Mouse (Mus musculus): Measurements from ENCODE around the gene 2210407C18Rik. TPM values are rescaled to one million over a fixed set of nuclear protein-coding genes. Genes with fewer than 3 reads are reported as not detected.

The 2210407C18Rik gene
- total RNA-seq (2021): under 1 TPM; 0.52 to 0.79 TPM

- intact Hi-C loops (cut with DNase I): no loop called here
- DNase-seq: no peak
Measured at GRCm38 (mm10) chr11:58615975-58616374, at the start of gene 2210407C18Rik. TSS of gene 2210407C18Rik (minus strand) at chr11:58616075.

DNA sequence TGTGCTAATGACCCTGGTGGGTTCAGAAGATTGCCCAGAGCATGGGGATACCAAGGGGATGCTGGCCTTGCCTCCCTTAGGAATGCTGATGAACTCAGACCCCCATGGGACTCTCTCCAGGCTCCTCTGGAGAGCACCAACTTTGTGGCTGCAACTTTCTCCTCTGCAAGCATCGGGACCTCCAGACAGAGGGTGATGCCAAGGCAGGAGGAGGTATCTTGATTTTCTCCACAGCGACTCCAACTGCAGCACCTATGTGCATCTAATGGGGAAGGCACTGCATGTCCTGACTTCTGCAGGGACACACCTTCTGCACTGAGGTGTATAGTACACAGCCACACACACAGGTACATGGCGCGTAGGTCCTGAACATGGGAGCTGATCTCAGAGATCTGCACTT lies 42.7 kb upstream of the 2210407C18Rik start, which contains the start of gene Olfr322:
Olfr322 (plus strand) TSS at position 187 of the 400 bp plus-strand sequence.
- intact Hi-C loops (cut with DNase I): no loop called here
- DNase-seq: no peak

DNA sequence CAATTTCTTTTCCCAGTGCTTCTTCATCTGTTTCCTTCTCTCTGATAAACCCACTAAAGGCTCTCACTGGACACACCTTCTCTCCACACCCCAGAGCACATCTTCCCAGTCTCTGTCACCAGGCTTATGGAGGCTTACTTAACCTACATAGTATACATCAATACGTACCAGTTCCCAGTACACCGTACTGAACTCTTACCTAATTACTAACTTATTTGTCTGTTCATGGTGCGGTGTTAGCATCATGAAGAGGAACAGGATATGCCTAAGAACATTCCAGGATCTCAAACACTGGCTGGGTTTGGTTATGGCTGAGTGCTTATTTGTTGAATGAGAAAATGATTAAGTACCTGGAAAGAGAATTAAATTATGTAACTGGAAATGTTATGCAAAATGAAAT lies 39.3 kb upstream of the 2210407C18Rik start:
- DNase-seq: no peak
- intact Hi-C loops (cut with DNase I): no loop called here

DNA sequence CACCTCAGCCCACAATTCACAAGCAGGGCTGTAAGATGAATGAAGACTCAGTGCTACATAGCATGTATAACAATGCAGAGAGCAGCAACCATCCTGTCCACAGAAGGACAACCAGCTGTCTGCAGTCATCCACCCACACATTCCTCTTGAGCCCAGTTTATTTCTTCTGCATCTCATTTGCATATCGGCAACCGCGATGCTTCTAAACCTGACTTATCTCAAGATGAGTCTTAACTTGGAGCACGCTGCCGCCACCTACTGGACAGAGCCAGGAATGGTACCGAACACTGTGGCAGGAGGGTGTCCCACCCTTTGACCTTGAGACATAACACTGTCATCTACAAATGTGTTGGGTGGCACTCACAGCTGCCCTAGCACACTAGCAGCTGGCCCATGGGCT lies 27.5 kb upstream of the 2210407C18Rik start:
- intact Hi-C loops (cut with DNase I): no loop called here
- DNase-seq: peak; percentile 12 to 22

- no peak for DNase-seq
- intact Hi-C loops (cut with DNase I): no loop called here
Measured at GRCm38 (mm10) chr11:58641638-58642358, 25.9 kb upstream of the 2210407C18Rik start.

- intact Hi-C loops (cut with DNase I): no loop called here
- DNase-seq: no peak
Measured at GRCm38 (mm10) chr11:58641057-58641456, 25.2 kb upstream of the 2210407C18Rik start.

DNA sequence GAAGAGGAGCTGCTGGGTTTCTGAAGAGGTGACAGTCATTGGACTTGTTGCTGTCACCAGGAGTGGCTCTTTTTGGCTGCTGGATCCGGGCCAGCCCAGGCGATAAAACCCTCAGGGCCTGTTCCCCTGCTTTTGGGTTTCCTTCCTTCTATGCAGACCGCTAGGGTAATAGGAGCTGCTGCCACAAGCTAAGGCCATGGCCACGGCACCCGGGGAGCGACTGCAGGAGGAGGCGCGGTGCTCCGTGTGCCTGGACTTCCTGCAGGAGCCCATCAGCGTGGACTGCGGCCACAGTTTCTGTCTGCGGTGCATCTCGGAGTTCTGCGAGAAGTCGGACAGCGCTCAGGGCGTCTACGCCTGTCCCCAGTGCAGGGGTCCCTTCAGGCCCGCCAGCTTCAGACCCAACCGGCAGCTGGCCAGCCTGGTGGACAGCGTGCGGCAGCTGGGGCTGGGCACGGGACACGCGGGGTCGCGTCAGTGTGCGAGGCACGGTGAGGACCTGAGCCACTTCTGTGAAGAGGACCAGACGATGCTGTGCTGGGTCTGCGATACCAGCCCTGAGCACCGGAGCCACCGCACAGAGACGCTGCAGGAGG lies 24.5 kb upstream of the 2210407C18Rik start, which contains the start of gene Trim58:
Trim58 (plus strand) TSS at position 194 of the 596 bp plus-strand sequence.
- peak; percentile 9 to 18 for DNase-seq
- intact Hi-C loops (cut with DNase I): no loop called here

DNA sequence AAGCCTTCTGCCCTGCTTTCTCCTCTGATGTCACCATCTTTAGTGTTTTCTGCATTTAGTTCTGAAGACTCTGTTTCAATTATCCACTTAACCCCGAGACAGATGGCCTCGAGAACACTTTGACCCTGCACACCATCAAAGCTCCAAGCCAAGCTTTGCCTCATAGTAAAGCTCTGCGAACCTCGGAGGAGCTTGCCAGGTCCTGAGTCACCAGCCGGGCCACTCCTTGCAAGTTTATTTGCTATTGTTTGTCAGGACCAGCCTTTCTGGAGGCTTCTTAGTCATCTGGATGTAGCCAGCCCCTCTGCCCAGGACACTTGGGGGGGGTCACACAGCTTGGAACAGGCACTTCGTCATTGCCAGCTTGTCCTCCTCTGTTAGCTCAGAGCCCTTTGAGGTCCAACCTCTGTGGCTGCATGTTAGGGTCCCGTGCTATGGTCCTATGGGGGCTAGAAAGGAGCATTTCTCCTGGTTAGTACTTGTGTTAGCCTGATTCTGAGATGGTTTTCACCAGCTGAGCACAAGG lies 22.4 kb upstream of the 2210407C18Rik start:
- peak in 1 of 2 experiments; percentile 27 for DNase-seq
- intact Hi-C loops (cut with DNase I): loop anchor here (1.0 to 5.0 kb wide), 2 partner anchors 236 to 456 kb away; no protein-coding TSS in a partner anchor

DNA sequence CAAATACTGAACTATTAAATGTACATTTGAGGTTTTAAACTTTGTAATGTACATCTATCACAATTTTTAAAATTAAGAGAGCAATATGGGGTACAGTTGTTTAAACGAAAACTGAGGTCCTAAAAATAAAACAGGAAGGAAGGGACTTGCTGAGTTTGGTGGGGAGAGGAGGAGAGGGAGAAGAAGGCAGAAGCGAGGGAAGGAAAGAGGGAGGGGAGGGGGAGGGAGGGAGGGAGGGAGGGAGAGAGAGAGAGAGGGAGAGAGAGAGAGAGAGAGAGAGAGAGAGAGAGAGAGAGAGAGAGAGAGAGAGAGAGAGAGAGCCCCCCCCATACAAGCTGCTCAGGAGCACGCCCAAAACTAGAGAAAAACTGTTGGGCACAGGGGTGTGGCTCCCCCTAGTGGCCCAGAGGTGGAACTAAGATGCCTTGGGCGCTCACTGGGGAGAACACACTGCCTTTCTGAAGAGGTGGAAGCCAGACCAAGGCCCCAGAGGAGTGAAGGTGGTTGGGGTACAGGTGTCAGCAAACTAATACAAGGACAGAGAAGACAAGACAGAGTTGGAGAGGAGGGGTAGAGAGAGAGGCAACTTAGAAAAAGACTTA lies 20.6 kb upstream of the 2210407C18Rik start:
- peak; percentile 54 to 63 for DNase-seq

GRCm38 (mm10) chr11:58634878-58635277 lies 19.0 kb upstream of the 2210407C18Rik start:
- intact Hi-C loops (cut with DNase I): loop anchor here (5.0 kb wide), 1 partner anchor 453 kb away; no protein-coding TSS in a partner anchor
- DNase-seq: no peak

More for the DNA sequence above, 20.6 kb upstream of the 2210407C18Rik start:
- intact Hi-C loops (cut with DNase I): loop anchor here (2.0 to 5.0 kb wide), 2 partner anchors 336 to 454 kb away; no protein-coding TSS in a partner anchor

DNA sequence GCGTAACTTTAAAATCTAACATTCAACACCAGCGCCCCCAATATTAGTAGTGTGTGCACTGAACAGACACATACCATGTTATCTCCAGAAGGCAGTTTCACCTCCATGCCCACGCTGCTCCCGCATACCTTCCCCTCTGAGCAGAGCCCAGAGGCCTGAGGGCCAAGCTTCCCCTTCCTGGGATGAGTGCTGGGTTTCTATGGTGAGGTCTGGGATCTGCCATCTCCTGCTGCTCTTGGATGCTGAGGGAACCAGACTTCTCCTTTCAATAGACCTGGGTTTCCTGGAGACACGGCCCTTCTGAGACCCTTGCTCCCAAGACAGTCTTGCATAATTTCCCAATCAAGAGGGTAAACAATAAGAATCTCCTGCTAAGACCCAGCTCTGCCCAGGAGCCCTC lies 14.5 kb upstream of the 2210407C18Rik start, which contains the start of gene Olfr323:
Olfr323 (minus strand) TSS at position 101 of the 400 bp plus-strand sequence.
- DNase-seq: no peak
- intact Hi-C loops (cut with DNase I): no loop called here

GRCm38 (mm10) chr11:58626146-58626545 lies 10.3 kb upstream of the 2210407C18Rik start:
- DNase-seq: no peak
- intact Hi-C loops (cut with DNase I): no loop called here

DNA sequence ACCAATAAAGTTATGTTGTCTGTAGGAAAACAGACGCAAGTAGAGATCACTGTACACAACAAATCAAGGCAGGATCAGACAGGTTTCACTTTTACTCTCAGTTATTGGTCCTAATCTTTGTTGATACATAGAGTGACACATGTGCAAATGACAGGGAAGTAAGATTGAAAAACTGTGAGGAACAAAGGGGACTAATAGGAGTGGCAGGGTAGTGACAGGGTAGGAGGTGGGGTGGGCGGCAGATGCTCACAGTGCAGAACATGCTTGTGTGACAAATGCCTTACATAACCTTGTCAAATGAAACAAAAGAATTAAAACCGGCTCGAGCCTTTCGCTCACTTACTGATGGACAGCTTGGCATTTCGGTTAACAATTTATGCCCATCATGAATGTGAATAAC lies 2.9 kb upstream of the 2210407C18Rik start:
- intact Hi-C loops (cut with DNase I): no loop called here
- DNase-seq: no peak

DNA sequence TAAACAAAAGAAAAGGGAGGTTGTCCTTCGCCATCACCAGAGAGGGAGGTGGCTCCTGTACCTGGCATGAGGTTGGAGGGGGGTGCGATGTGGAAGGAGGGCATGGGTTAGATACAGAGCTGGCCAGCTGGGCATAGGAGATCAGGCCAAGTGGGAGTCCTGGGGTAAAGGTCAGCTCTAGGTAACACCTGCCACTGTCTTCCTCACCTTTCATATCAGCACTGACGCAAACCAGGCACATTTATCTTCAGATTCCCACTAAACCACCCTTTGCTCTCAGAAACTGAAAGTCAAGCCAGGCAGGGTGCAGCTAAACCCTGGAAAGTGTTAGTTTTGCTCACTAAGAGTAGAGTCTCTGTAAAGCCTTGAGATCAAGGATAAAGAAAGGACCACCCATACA lies 2.5 kb upstream of the 2210407C18Rik start:
- no peak for DNase-seq
- intact Hi-C loops (cut with DNase I): no loop called here

- intact Hi-C loops (cut with DNase I): no loop called here
- DNase-seq: no peak
Measured at GRCm38 (mm10) chr11:58614526-58614925, 1.3 kb downstream of the 2210407C18Rik start.

DNA sequence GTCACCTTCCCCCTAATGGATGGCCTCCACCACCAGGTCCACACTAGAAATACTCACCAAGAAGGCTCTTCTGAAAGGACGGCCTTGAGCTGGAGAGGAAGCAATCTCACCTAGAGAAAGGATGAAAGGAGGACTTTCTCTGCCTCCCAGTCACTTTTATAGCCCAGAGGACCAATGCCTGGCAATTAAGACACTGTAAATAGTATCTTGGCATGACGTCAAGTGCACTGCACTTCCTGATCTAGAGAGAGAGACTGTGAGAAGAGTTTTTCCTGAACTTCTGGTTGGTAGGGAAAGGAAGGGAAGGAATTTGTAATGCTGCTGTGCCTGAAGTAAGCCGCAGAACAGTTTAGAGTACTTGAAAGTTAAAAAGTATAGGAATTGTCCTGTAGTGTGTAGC lies 2.5 kb downstream of the 2210407C18Rik start:
- DNase-seq: no peak
- intact Hi-C loops (cut with DNase I): no loop called here

DNA sequence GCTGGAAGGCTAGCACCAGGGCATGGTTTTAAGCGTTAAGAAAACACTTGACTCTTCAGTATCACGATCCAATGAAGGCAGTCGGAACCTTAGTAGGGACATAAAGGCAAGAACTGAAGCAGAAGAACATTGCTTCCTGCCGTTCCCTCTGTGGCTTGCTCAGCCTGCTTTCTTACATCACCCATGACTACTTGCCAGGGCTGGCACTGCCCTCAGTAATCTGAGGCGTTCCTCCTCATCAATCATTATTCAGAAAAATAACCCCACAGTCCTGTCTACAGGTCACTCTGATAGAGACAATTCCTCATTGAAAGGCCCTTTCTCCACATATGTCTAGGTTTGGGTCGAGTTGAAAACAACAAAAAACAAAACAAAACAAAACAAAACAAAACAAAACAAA lies 8.8 kb downstream of the 2210407C18Rik start:
- intact Hi-C loops (cut with DNase I): no loop called here
- DNase-seq: no peak

DNA sequence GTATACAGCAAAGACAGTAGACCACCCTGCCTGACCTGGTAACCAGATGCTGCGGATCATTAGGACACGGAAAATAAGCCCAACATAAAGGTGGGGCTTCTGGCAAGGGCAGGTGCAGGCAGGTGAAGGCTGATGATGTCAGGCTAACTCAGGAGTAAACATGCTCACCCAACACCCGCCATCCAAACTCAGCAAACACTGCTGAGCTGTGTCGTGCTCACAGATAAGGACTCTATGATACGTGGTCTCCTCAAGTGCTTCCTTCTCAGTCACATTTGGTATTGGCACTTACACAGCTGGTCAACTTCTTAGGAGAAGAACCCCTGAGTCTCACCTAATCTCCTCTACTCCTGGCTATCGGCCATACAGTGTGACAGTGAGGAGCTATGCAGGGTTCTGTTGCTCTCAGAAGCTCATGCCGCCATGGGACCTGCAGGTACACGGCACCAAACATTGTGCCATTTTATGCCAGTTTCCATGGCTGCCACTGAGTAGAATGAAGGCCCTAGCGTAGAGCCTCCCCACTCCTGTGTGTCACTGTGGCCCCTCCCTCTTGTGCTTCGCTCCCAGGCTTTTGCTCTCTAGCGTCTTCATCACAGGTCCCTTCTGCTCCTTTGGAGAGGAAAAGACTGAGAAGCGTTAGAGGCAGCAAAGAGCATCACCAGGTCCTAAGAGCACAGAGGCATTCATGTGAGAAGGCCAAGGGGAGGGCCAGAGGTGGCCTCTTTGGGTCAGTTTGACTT lies 9.5 kb downstream of the 2210407C18Rik start:
- intact Hi-C loops (cut with DNase I): no loop called here
- no peak for DNase-seq

DNA sequence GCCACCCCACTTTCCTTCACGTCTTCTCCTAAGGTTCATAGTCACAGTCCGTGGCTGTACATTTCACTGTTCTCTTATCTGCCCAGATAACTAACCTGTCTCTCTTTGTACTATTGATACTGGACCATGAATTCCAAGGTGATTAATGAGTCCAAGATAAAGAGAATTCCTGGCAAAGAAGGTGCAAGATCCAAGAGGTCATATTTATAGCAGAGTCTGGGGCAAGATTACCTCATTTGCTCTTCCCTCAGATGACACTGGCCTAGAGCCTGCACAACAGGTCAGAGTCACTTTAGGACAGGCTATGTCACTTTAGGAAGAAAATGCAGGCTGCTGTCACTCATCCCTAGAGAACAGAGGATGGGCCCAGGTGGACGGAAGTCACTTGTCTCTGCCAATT lies 10.6 kb downstream of the 2210407C18Rik start:
- DNase-seq: no peak
- intact Hi-C loops (cut with DNase I): no loop called here

DNA sequence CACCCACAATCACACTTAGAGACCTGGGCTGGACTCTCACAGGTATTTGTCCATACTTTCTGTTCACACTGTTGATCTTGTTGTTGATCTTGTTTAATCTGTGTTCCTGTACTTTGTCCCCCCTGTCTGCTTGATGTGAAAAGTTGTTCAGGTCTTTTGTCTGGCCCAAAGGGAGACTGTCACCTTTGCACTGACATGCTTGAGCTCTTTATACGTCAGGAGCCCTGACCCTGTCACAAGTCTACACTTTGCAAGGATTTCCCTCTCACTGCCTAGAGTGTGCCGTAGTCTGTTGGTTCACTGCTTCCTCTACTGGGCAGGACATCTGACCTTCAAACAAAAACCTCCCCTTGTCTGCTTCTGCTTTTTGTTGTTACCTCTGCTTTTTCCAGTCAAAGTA lies 11.2 kb downstream of the 2210407C18Rik start:
- DNase-seq: no peak
- intact Hi-C loops (cut with DNase I): no loop called here
